Comparison of ENCODE assay signal across 14 mouse cellular contexts in genomic region chr5:112299399-112299798, GRCm38 (mm10). TPM values are rescaled to one million over a fixed set of nuclear protein-coding genes. Genes with fewer than 3 reads are reported as not detected.
A peak's percentile ranks its signal among the peaks of the same experiment; 100 is the strongest.
DNase-seq lines count a peak whose midpoint lies in the region; ATAC-seq and TF ChIP-seq lines count a peak whose summit lies in the region.
"Had no signal": no experiment of that assay in that cellular context is flagged by ENCODE, and none has a peak within 500 bp of the region (broad histone marks: within the 10 kb centered on the region; RNA-seq: fewer than 3 reads in every experiment).

No protein-coding gene starts in this region.

- TF ChIP-seq POLR2A in kidney, adult 2 months (IDR thresholded peaks at IDR 0.05; ENCODE audit: low read depth, low read length) = no peak

- no peak overlapping the region for H3K9ac ChIP-seq in forebrain, embryonic 12.5 days
- no peak overlapping the region for H3K9ac ChIP-seq in kidney, embryonic 16.5 days (replicated peaks; ENCODE audit: low read length)
- no peak overlapping the region for H3K9ac ChIP-seq in stomach, embryonic 15.5 days
- H3K9ac ChIP-seq in stomach, postnatal 0 days (ENCODE audit: low read length) = no peak overlapping the region
- H3K9ac ChIP-seq: midbrain, embryonic 15.5 days had no signal

- no peaks in the 10 kb centered on the region for H3K27me3 ChIP-seq in forebrain, embryonic 12.5 days
- no peaks in the 10 kb centered on the region for H3K27me3 ChIP-seq in forebrain, embryonic 10.5 days (ENCODE audit: poor library complexity, severe bottlenecking)
- no peaks in the 10 kb centered on the region for H3K27me3 ChIP-seq in kidney, embryonic 16.5 days (ENCODE audit: insufficient read depth, low read length)
- H3K27me3 ChIP-seq in kidney, adult 2 months (replicated peaks; ENCODE audit: control insufficient read depth, insufficient read depth, low read length) = no peaks in the 10 kb centered on the region
- H3K27me3 ChIP-seq in stomach, embryonic 15.5 days (replicated peaks) = no peaks in the 10 kb centered on the region
- H3K27me3 ChIP-seq in stomach, postnatal 0 days (ENCODE audit: control insufficient read depth, insufficient read depth, low read length) = no peaks in the 10 kb centered on the region
- H3K27me3 ChIP-seq: midbrain, embryonic 15.5 days had no signal

- H3K4me1 ChIP-seq in forebrain, embryonic 12.5 days = peaks cover 13% of the 10 kb centered on the region
- H3K4me1 ChIP-seq in forebrain, embryonic 10.5 days = peaks cover 33% of the 10 kb centered on the region
- peaks cover 22% of the 10 kb centered on the region for H3K4me1 ChIP-seq in kidney, embryonic 16.5 days (ENCODE audit: insufficient read depth, low read length)
- peaks cover 8% of the 10 kb centered on the region for H3K4me1 ChIP-seq in kidney, adult 2 months (ENCODE audit: control insufficient read depth, insufficient read depth, low read length)
- H3K4me1 ChIP-seq in stomach, embryonic 15.5 days = peaks cover 28% of the 10 kb centered on the region
- H3K4me1 ChIP-seq in stomach, postnatal 0 days (replicated peaks; ENCODE audit: control insufficient read depth, insufficient read depth) = no peaks in the 10 kb centered on the region

- no peak overlapping the region for H3K4me3 ChIP-seq in forebrain, embryonic 12.5 days (replicated peaks)
- H3K4me3 ChIP-seq in forebrain, embryonic 10.5 days = no peak overlapping the region
- no peak overlapping the region for H3K4me3 ChIP-seq in kidney, embryonic 16.5 days (ENCODE audit: low read length)
- H3K4me3 ChIP-seq in kidney, adult 2 months (ENCODE audit: insufficient read depth, low read depth, low read length) = no peak overlapping the region
- H3K4me3 ChIP-seq in stomach, embryonic 15.5 days (replicated peaks) = no peak overlapping the region
- no peak overlapping the region for H3K4me3 ChIP-seq in stomach, postnatal 0 days (ENCODE audit: low read depth, low read length)
- H3K4me3 ChIP-seq: midbrain, embryonic 15.5 days had no signal

- WGBS in forebrain, embryonic 12.5 days = 87% methylated on average over 4 of the region's 4 CpGs
- WGBS in forebrain, embryonic 10.5 days = 84% methylated on average over 4 of the region's 4 CpGs
- 87% methylated on average over 4 of the region's 4 CpGs for WGBS in kidney, embryonic 16.5 days
- 77% methylated on average over 4 of the region's 4 CpGs for WGBS in kidney, adult 2 months
- WGBS in stomach, embryonic 15.5 days = 75% methylated on average over 4 of the region's 4 CpGs
- 81% methylated on average over 4 of the region's 4 CpGs for WGBS in stomach, postnatal 0 days

- TF ChIP-seq CTCF in kidney, adult 2 months (conservative IDR thresholded peaks at IDR 0.05; ENCODE audit: insufficient read depth, insufficient read length, low read depth, low read length) = no peak
- TF ChIP-seq CTCF in stomach, postnatal 0 days (IDR thresholded peaks at IDR 0.05; ENCODE audit: low read depth) = no peak

- no peak for ATAC-seq in forebrain, embryonic 12.5 days (ENCODE audit: low FRiP score)
- no peak for ATAC-seq in kidney, embryonic 16.5 days (ENCODE audit: low FRiP score, low TSS enrichment)
- ATAC-seq in stomach, embryonic 15.5 days (ENCODE audit: insufficient read depth, low FRiP score, low read depth) = no peak
- ATAC-seq in stomach, postnatal 0 days (ENCODE audit: low FRiP score, low TSS enrichment) = no peak
- ATAC-seq: midbrain, embryonic 15.5 days had no signal

- H3K36me3 ChIP-seq in forebrain, embryonic 12.5 days (replicated peaks) = no peaks in the 10 kb centered on the region
- H3K36me3 ChIP-seq in forebrain, embryonic 10.5 days (replicated peaks) = no peaks in the 10 kb centered on the region
- no peaks in the 10 kb centered on the region; the same call in 1 of the 2 replicates for H3K36me3 ChIP-seq in kidney, embryonic 16.5 days (ENCODE audit: insufficient read depth, low read length)
- H3K36me3 ChIP-seq in kidney, adult 2 months (ENCODE audit: control insufficient read depth, insufficient read depth, low read length) = no peaks in the 10 kb centered on the region
- H3K36me3 ChIP-seq in stomach, embryonic 15.5 days = no peaks in the 10 kb centered on the region
- peaks cover 3% of the 10 kb centered on the region; the same call in 1 of the 2 replicates for H3K36me3 ChIP-seq in stomach, postnatal 0 days (ENCODE audit: control insufficient read depth, insufficient read depth, low read length)
- H3K36me3 ChIP-seq: midbrain, embryonic 15.5 days had no signal

- 0 out of 2 replicates have a peak overlapping the region, but pooled peaks have one; percentile 8 for H3K27ac ChIP-seq in forebrain, embryonic 12.5 days
- H3K27ac ChIP-seq in forebrain, embryonic 10.5 days = no peak overlapping the region
- H3K27ac ChIP-seq in kidney, embryonic 16.5 days (ENCODE audit: low read length) = peak overlapping the region; percentile 49; the same call in 1 of the 2 replicates
- H3K27ac ChIP-seq in kidney, adult 2 months (ENCODE audit: insufficient read depth, low read depth, low read length) = no peak overlapping the region
- H3K27ac ChIP-seq in stomach, embryonic 15.5 days = peak overlapping the region; percentile 59; the same call in 1 of the 2 replicates
- H3K27ac ChIP-seq in stomach, postnatal 0 days (replicated peaks) = no peak overlapping the region
- H3K27ac ChIP-seq: midbrain, embryonic 15.5 days had no signal

- no peak for DNase-seq in forebrain, embryonic 10.5 days (ENCODE audit: extremely low spot score, low spot score)
- no peak for DNase-seq in kidney, adult 2 months
- no peak for DNase-seq in stomach, postnatal 0 days (ENCODE audit: low spot score)
- DNase-seq in left cerebral cortex, adult 18-20 months (ENCODE audit: low spot score in 2 of 2) = no peak
- DNase-seq in adipocyte (ENCODE audit: low spot score) = no peak
- DNase-seq: cerebellum, postnatal 25 days; kidney, adult 8-10 months; thymus, postnatal 25 days had no signal

- no peaks in the 10 kb centered on the region for H3K9me3 ChIP-seq in forebrain, embryonic 12.5 days
- no peaks in the 10 kb centered on the region for H3K9me3 ChIP-seq in forebrain, embryonic 10.5 days
- H3K9me3 ChIP-seq in kidney, embryonic 16.5 days (ENCODE audit: low read length) = no peaks in the 10 kb centered on the region
- no peaks in the 10 kb centered on the region for H3K9me3 ChIP-seq in stomach, embryonic 15.5 days
- H3K9me3 ChIP-seq in stomach, postnatal 0 days (ENCODE audit: control insufficient read depth, low read length) = no peaks in the 10 kb centered on the region
- H3K9me3 ChIP-seq: G1E; midbrain, embryonic 15.5 days had no signal

- no peak for TF ChIP-seq EP300 in stomach, postnatal 0 days (optimal IDR thresholded peaks at IDR 0.05)

- no peak overlapping the region for H3K4me2 ChIP-seq in forebrain, embryonic 12.5 days
- H3K4me2 ChIP-seq in kidney, embryonic 16.5 days (replicated peaks; ENCODE audit: low read depth, low read length) = no peak overlapping the region
- H3K4me2 ChIP-seq in stomach, embryonic 15.5 days = no peak overlapping the region
- H3K4me2 ChIP-seq in stomach, postnatal 0 days (replicated peaks; ENCODE audit: low read depth) = no peak overlapping the region
- H3K4me2 ChIP-seq: midbrain, embryonic 15.5 days had no signal

RNA-seq across cellular contexts. Expression of gene Tpst2, which starts 22.9 kb away (rescaled TPM):
- polyA plus RNA-seq in forebrain, embryonic 12.5 days (2016; fragmentation: Nextera tagmentation; extraction: Ambion mirVana) = 27.1 and 28.6 TPM in 2 replicates
- 36.7 and 37.7 TPM in 2 replicates for polyA plus RNA-seq in forebrain, embryonic 10.5 days (2016; fragmentation: Nextera tagmentation; extraction: Ambion mirVana)
- 65.8 and 68.7 TPM in 2 replicates for polyA plus RNA-seq in kidney, embryonic 16.5 days (2015; fragmentation: Nextera tagmentation; extraction: Ambion mirVana)
- polyA plus RNA-seq in kidney, adult 2 months (2012; rRNA removed) = 37.6 and 42.0 TPM in 2 replicates
- 40.8 and 44.4 TPM in 2 replicates for polyA plus RNA-seq in stomach, embryonic 15.5 days (2015; fragmentation: Nextera tagmentation; extraction: Ambion mirVana)
- polyA plus RNA-seq in stomach, postnatal 0 days (2015; fragmentation: Nextera tagmentation; extraction: Ambion mirVana) = 29.2 and 30.2 TPM in 2 replicates
- total RNA-seq in left cerebral cortex, adult 18-20 months (2021) = 10 to 100 TPM; 29.6 to 39.3 TPM

RNA-seq across cellular contexts. Expression of gene Tfip11, which starts 26.8 kb away (rescaled TPM):
- polyA plus RNA-seq in forebrain, embryonic 12.5 days (2016; fragmentation: Nextera tagmentation; extraction: Ambion mirVana) = 38.1 and 39.5 TPM in 2 replicates
- polyA plus RNA-seq in forebrain, embryonic 10.5 days (2016; fragmentation: Nextera tagmentation; extraction: Ambion mirVana) = 41.7 and 42.0 TPM in 2 replicates
- polyA plus RNA-seq in kidney, embryonic 16.5 days (2015; fragmentation: Nextera tagmentation; extraction: Ambion mirVana) = 36.7 and 37.8 TPM in 2 replicates
- polyA plus RNA-seq in kidney, adult 2 months (2012; rRNA removed) = 26.7 and 29.1 TPM in 2 replicates
- polyA plus RNA-seq in stomach, embryonic 15.5 days (2015; fragmentation: Nextera tagmentation; extraction: Ambion mirVana) = 23.3 and 25.3 TPM in 2 replicates
- polyA plus RNA-seq in stomach, postnatal 0 days (2015; fragmentation: Nextera tagmentation; extraction: Ambion mirVana) = 12.4 and 12.9 TPM in 2 replicates
- 10 to 100 TPM; 40.6 to 45.7 TPM for total RNA-seq in left cerebral cortex, adult 18-20 months (2021)

RNA-seq across cellular contexts. Expression of gene Srrd, which starts 43.4 kb away (rescaled TPM):
- 47.3 and 50.0 TPM in 2 replicates for polyA plus RNA-seq in forebrain, embryonic 12.5 days (2016; fragmentation: Nextera tagmentation; extraction: Ambion mirVana)
- 47.2 and 48.9 TPM in 2 replicates for polyA plus RNA-seq in forebrain, embryonic 10.5 days (2016; fragmentation: Nextera tagmentation; extraction: Ambion mirVana)
- polyA plus RNA-seq in kidney, embryonic 16.5 days (2015; fragmentation: Nextera tagmentation; extraction: Ambion mirVana) = 44.8 and 47.0 TPM in 2 replicates
- 31.2 and 39.3 TPM in 2 replicates for polyA plus RNA-seq in kidney, adult 2 months (2012; rRNA removed)
- 34.0 and 37.3 TPM in 2 replicates for polyA plus RNA-seq in stomach, embryonic 15.5 days (2015; fragmentation: Nextera tagmentation; extraction: Ambion mirVana)
- 19.3 and 20.9 TPM in 2 replicates for polyA plus RNA-seq in stomach, postnatal 0 days (2015; fragmentation: Nextera tagmentation; extraction: Ambion mirVana)
- total RNA-seq in left cerebral cortex, adult 18-20 months (2021) = 10 to 100 TPM; 19.2 to 23.7 TPM

RNA-seq across cellular contexts. Expression of gene Hps4, which starts 43.5 kb away (rescaled TPM):
- 36.1 and 37.3 TPM in 2 replicates for polyA plus RNA-seq in forebrain, embryonic 12.5 days (2016; fragmentation: Nextera tagmentation; extraction: Ambion mirVana)
- polyA plus RNA-seq in forebrain, embryonic 10.5 days (2016; fragmentation: Nextera tagmentation; extraction: Ambion mirVana) = 32.7 and 33.6 TPM in 2 replicates
- polyA plus RNA-seq in kidney, embryonic 16.5 days (2015; fragmentation: Nextera tagmentation; extraction: Ambion mirVana) = 36.8 TPM in 2 replicates
- polyA plus RNA-seq in kidney, adult 2 months (2012; rRNA removed) = 43.5 and 54.3 TPM in 2 replicates
- 31.7 and 32.9 TPM in 2 replicates for polyA plus RNA-seq in stomach, embryonic 15.5 days (2015; fragmentation: Nextera tagmentation; extraction: Ambion mirVana)
- 15.2 and 15.3 TPM in 2 replicates for polyA plus RNA-seq in stomach, postnatal 0 days (2015; fragmentation: Nextera tagmentation; extraction: Ambion mirVana)
- 10 to 100 TPM; 26.0 to 33.1 TPM for total RNA-seq in left cerebral cortex, adult 18-20 months (2021)

RNA-seq across cellular contexts. Expression of gene Crybb1, which starts 43.8 kb away (rescaled TPM):
- 1.2 and 1.3 TPM in 2 replicates for polyA plus RNA-seq in forebrain, embryonic 12.5 days (2016; fragmentation: Nextera tagmentation; extraction: Ambion mirVana)
- 0.30 TPM in 1 of 2 replicates, not detected in the other for polyA plus RNA-seq in forebrain, embryonic 10.5 days (2016; fragmentation: Nextera tagmentation; extraction: Ambion mirVana)
- 2.7 and 4.0 TPM in 2 replicates for polyA plus RNA-seq in kidney, embryonic 16.5 days (2015; fragmentation: Nextera tagmentation; extraction: Ambion mirVana)
- polyA plus RNA-seq in kidney, adult 2 months (2012; rRNA removed) = 0.14 TPM in 1 of 2 replicates, not detected in the other
- 4.0 TPM in 2 replicates for polyA plus RNA-seq in stomach, embryonic 15.5 days (2015; fragmentation: Nextera tagmentation; extraction: Ambion mirVana)
- 1.7 and 2.0 TPM in 2 replicates for polyA plus RNA-seq in stomach, postnatal 0 days (2015; fragmentation: Nextera tagmentation; extraction: Ambion mirVana)
- total RNA-seq in left cerebral cortex, adult 18-20 months (2021) = 1 to 10 TPM; 5.9 to 8.5 TPM
- total RNA-seq: G1E; hematopoietic stem cell, adult 5-6 weeks had no signal
- polyA plus RNA-seq: G1E had no signal

Comparison
In these comparisons a context has a peak if more than half of its experiments do, and no peak if none do; other contexts are left out.
1. H3K27ac ChIP-seq: peak in forebrain, embryonic 12.5 days (single experiment), kidney, embryonic 16.5 days (single experiment) and stomach, embryonic 15.5 days (single experiment); none in forebrain, embryonic 10.5 days (single experiment), kidney, adult 2 months (single experiment) and stomach, postnatal 0 days (single experiment).